Mouse (Mus musculus): ENCODE measurements around the gene Cic.
A peak's percentile ranks its signal among the peaks of the same experiment; 100 is the strongest.
"Not testable (repeated sequence)": the region's sequence is repeated elsewhere in the genome, so short reads cannot be mapped to it uniquely, and the experiment has no call there.

The Cic gene

GRCm38 (mm10) chr7:25243361-25243760, 24.1 kb upstream of the Cic start:
- DNase-seq (ENCODE audit: low read depth, low spot score) = no peak

- DNase-seq (ENCODE audit: low read depth, low spot score) = no peak
Measured at GRCm38 (mm10) chr7:25244562-25245369, 22.7 kb upstream of the Cic start.

- DNase-seq (ENCODE audit: low read depth, low spot score) = no peak
Measured at GRCm38 (mm10) chr7:25246079-25246758, 21.3 kb upstream of the Cic start.

DNA sequence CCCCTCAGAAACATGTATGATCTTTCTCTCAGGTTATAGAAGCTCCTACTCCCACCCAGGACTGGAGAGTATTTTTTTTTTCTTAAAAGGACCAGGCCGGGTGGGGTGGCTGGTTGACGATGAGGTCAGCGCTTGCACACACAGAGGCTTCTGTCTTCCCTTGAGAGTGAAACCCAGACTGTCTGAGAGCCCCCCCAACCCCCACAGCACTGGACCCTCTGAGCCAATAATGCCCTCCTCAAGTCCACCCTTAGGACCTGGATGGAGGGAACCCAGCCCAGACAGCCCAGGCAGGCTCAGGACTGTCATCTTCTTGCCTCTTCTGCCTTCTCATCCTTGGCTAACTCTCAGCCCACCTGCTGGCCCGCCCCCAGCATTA, 20.8 kb upstream of the Cic start:
- no peak for DNase-seq (ENCODE audit: low read depth, low spot score)

DNA sequence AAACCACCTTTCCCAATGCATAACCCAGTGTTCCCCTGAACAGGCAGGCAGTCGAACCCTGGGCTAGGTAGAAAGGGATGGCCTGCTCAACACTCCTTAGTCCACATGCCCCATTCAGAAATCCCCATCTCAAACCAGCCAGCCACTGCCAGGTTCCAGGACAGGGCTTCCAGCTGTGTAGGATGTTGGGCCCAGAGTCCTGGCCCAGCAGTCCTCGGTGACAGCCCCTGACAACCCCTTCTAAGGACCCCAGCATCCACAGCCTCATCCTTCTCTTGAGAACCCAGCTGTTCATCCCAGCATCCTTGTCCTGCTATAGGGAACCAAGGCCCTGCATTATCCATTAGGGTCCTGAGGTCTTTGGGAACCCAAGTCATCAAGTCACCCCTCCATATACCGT, 20.0 kb upstream of the Cic start:
- DNase-seq (ENCODE audit: low read depth, low spot score) = no peak

DNA sequence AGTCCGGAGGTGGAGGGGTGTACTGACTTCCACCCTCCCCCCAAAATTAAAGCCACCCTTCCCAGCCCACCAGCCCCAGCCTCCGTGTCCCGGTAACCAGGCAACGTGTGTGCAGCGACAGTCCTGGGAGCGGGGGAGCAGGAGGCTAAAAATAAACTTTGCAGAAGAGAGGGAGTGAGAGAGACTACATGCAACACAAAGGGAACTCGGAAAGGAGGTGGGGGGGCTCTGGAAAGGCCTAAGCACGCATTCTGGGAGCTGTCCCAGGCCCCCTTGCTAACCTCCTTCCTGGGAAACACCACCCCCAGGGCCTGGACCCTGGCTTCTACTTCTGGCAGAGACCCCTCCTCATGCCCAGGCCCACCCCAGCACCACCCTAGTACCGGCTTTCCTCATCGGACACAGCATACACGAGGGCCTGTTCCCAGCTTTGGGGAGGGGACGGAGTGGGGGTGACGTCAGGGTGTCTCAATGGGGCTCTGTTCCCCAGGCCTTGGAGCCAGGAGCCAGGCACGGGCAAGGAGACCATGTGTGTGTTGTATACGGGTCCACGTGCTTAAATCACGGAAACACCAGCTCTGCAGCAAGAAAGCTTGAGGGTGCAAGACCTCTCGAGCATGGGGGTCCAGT, 19.4 kb upstream of the Cic start:
- peak; percentile 62 for DNase-seq (ENCODE audit: low read depth, low spot score)

- DNase-seq (ENCODE audit: low read depth, low spot score) = no peak
Measured at GRCm38 (mm10) chr7:25248846-25249313, 18.6 kb upstream of the Cic start.

DNA sequence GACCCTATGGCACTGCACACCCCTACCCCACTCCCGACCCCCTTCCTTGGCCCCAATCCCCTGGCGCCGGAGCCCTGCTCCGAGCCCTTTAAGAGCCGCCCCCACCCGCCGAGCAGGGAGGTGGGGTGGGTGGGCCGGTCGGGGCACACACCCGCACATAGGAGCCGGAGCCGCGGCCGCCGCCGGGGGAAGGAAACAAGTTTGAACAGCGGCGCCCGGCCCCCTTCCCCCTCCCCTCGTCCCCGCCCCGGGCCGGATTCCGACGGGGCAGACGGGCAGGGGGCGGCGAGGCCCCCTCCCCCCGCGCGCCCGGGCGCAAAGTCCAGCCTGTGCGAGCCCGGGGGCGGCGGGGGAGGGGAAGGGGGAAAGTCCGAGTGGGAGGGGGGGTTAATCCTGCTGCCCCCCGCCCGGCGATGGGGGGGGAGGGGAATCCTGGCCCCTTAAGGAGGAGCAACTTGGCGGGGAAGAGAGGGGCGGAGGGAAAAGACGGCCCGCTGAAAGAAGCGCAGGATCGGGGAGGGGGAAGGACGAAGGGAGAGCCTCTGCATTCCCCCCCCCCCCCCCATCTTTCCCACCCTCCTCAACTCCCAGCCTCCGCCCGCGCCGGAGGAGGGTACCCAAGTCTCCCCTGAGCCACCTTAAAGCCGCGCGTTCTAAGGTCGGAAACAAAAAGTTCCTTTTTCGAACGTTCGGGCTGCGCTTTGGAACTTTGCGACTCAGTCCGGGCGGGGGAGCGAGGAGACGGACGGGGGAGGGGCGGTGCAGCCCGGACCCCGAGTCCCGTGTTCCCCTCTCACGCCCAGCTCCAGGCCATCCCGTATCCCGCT, 18.0 kb upstream of the Cic start:
- DNase-seq (ENCODE audit: low read depth, low spot score) = peak; percentile 80

- DNase-seq (ENCODE audit: low read depth, low spot score) = peak; percentile 89
Measured at GRCm38 (mm10) chr7:25250141-25250972, 17.1 kb upstream of the Cic start, which contains the start of gene Erf. Erf (minus strand) TSS chr7:25250761.

- DNase-seq (ENCODE audit: low read depth, low spot score) = peak; percentile 60
Measured at GRCm38 (mm10) chr7:25251071-25251791, 16.3 kb upstream of the Cic start.

DNA sequence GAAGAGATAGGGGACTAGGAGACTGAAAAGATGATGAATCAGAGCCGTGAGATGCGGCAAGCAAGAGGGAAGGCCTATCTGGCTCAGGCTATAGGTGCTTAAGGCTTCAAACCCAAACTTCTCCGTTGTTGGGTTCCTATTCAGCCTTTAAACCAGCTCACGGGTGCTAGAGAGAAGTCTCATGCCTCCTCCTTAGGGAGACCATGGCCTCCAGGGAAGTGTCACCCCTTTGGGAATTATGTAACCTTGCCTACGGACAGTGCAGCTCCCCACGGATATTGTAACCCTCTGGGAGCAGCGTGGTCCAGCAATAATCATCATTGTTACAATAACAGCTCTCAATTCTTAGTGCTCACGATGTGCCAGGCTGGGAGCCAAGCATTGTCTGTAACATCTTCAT, 15.7 kb upstream of the Cic start:
- no peak for DNase-seq (ENCODE audit: low read depth, low spot score)

GRCm38 (mm10) chr7:25261896-25262295, 5.6 kb upstream of the Cic start:
- no peak for DNase-seq (ENCODE audit: low read depth, low spot score)

GRCm38 (mm10) chr7:25263968-25264870, 3.3 kb upstream of the Cic start:
- no peak for DNase-seq (ENCODE audit: low read depth, low spot score)

DNA sequence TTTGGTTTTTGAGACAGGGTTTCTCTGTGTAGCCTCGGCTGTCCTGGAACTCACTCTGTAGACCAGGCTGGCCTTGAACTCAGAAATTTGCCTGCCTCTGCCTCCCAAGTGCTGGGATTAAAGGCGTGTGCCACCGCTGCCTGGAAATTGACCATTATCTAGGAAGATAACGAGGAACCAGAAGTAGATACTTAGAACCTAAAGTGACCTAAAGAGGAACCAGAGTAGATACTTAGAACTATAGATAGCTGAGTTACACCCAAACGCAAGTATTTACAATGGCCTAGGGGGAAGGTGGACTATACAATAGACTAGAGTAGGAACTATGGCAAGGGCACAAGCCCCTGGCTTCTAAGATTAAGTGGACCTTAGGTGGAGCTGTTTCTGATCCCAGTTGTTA, 1.8 kb upstream of the Cic start:
- DNase-seq (ENCODE audit: low read depth, low spot score) = not testable (repeated sequence)

DNA sequence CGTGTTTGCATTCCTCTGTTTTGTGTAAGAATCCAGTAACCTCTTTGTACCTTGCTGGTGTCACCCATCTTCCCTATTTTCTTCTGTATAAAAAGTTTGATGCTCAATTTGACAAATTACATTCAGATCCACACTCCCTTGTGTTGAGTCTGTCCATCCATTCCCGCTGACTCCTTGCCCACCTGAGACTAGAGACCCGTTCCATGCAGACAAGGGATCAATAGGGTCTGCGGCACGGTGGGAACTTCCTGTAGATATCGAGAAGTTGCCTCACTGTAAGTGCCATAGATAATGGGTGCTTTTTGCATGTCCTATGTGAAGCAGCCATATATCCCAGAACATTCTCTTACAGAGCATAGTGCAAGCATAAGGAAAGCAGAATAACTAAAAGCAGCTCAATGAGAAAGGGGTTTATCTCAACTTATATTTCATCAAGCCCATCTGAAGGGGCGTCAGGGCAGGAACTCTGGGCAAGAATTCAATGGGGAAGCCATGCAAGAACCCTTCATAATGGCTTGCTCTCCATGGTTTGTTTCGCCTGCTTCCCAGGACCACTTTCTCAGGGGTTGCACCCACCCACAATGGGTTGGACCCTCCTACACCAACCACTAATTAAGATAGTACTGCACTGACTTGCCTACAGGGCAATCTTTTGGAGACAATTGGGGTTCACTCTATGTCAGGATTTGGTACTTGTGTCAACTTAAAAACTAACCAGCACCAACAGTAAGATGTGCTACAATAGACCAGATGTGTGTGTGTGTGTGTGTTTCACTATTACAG, 1.1 kb upstream of the Cic start:
- no peak for DNase-seq (ENCODE audit: low read depth, low spot score)

DNA sequence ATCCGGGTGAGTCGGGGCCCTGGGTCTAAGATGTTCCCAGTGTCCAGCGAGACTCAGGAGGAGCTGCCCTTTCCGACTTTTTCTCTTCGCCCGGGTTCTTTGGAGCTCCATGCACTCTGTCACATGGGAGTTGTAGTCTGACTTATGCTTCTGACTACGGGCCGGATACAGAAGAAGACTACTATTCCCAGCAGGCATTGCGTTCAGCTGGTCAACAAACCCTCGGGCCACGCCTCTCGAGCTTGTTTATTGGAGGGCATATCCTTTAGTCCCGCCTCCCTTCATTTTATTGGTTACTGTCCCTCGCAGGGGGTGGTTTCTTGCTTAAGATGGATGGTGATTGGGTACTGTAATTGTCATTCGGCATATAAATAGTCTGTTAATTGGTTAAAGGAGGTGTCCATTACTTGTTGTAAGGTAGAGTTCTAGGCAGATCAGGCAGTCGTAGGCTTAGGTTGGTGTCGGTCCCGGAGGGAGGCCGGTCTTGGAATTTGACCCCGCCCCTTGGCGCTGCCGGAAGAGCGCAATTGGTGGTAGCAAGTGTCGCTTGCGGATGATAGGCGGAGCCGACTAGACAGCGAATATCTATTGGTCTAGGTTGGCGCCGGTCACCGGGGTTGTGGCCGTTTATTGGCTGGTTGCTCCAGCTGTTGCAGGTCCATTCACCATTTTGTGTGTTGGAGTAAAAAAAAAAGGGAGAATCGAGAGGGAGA, 403 bp downstream of the Cic start:
- peak; percentile 100 for DNase-seq (ENCODE audit: low read depth, low spot score)

GRCm38 (mm10) chr7:25268588-25268987, 1.1 kb downstream of the Cic start:
- DNase-seq (ENCODE audit: low read depth, low spot score) = no peak

- no peak for DNase-seq (ENCODE audit: low read depth, low spot score)
Measured at GRCm38 (mm10) chr7:25269029-25269428, 1.5 kb downstream of the Cic start.

Data from forelimb bud, embryonic 11.5 days (tissue).